8 mouse cellular contexts compared by ENCODE assay signal in the genomic region with DNA sequence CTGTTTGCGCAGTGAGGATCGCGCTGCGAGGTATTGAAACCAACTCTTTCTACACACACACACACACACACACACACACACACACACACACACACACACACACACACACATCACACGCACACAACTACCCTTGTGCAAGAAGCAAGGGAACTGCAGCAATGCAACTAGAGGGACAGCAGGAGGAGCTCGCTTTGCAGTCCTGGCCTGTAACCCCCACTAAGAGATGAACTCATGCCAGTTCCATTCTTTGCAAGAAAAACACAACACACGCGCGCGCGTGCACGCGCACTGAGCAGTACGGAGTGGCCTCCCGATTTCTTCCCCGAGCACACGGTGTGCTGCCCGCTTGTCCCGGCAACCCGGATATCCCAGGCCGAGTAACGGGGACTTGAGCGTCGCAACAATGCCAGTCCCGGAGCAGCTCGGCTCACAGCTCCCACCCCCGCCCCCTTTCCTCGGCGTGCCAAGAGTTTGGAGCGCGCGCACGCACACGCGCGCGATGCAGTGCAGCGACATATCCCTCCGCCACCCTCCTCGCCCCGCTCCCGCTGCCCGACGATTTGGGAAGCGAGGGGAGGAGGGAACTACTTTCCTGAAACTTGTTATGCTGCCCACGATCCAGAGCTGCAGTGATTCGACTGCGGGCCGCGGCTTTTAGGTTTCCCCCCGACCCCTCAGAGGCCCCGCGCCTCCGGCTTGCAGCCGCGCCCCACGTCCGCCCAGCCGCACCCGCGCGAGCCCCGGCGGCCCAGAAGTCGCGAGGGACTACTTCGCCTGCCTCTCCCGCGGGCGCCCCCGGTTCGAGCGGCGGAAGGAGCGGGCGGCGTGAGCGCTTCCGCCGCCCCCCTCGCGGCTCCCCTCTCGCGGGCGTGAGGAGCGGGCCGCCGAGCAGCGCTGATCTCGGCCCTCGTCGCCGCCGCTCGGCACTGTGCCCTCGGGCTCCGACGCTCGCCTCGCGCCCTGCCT. TPM values are rescaled to one million over a fixed set of nuclear protein-coding genes. Genes with fewer than 3 reads are reported as not detected.
DNase-seq lines count a peak whose midpoint lies in the region; ATAC-seq and TF ChIP-seq lines count a peak whose summit lies in the region.

No protein-coding gene starts in this region.

- peak overlapping the region; percentile 100 for H3K9ac ChIP-seq in embryonic facial prominence, embryonic 13.5 days
- H3K9ac ChIP-seq in limb, embryonic 12.5 days (replicated peaks) = peak overlapping the region; percentile 99
- peak overlapping the region; percentile 93 for H3K9ac ChIP-seq in midbrain, embryonic 15.5 days

- H3K4me3 ChIP-seq in embryonic facial prominence, embryonic 13.5 days = peak overlapping the region; percentile 91
- peak overlapping the region; percentile 58 for H3K4me3 ChIP-seq in kidney, adult 2 months (ENCODE audit: insufficient read depth, low read depth, low read length)
- H3K4me3 ChIP-seq in limb, embryonic 12.5 days (replicated peaks) = peak overlapping the region; percentile 98
- peak overlapping the region; percentile 91 for H3K4me3 ChIP-seq in midbrain, embryonic 15.5 days
- H3K4me3 ChIP-seq in spleen, adult 2 months (ENCODE audit: extremely low read depth, insufficient read depth, insufficient read length) = peak overlapping the region; percentile 88

- ATAC-seq in embryonic facial prominence, embryonic 13.5 days (ENCODE audit: insufficient number of reproducible peaks, insufficient read depth, low FRiP score, low TSS enrichment, low read depth) = peak; percentile 82
- peak; percentile 85 for ATAC-seq in limb, embryonic 12.5 days (ENCODE audit: insufficient number of reproducible peaks, insufficient read depth, low FRiP score, low TSS enrichment, low read depth)
- ATAC-seq in midbrain, embryonic 15.5 days (replicated peaks) = peak; percentile 89

- DNase-seq in 3134 (ENCODE audit: extremely low read depth, insufficient read length, low spot score) = peak; percentile 97
- DNase-seq in adrenal gland, postnatal 36 days = peak; percentile 90 to 92
- DNase-seq in heart, adult 18-20 months = peak; percentile 92 to 93
- DNase-seq in kidney, adult 2 months = peak; percentile 95
- peak; percentile 64 to 79 for DNase-seq in spleen, adult 2 months (ENCODE audit: low read depth in 1 of 2, low spot score in 2 of 2)

- H3K9me3 ChIP-seq in embryonic facial prominence, embryonic 13.5 days = no peaks in the 10 kb centered on the region
- no peaks in the 10 kb centered on the region for H3K9me3 ChIP-seq in limb, embryonic 12.5 days
- H3K9me3 ChIP-seq in midbrain, embryonic 15.5 days = no peaks in the 10 kb centered on the region

- no peaks in the 10 kb centered on the region for H3K36me3 ChIP-seq in embryonic facial prominence, embryonic 13.5 days
- no peaks in the 10 kb centered on the region for H3K36me3 ChIP-seq in kidney, adult 2 months (ENCODE audit: control insufficient read depth, insufficient read depth, low read length)
- H3K36me3 ChIP-seq in limb, embryonic 12.5 days = no peaks in the 10 kb centered on the region
- H3K36me3 ChIP-seq in midbrain, embryonic 15.5 days (replicated peaks) = no peaks in the 10 kb centered on the region
- no peaks in the 10 kb centered on the region for H3K36me3 ChIP-seq in spleen, adult 2 months (ENCODE audit: control insufficient read depth, insufficient read depth, low read length)

- TF ChIP-seq POLR2A in kidney, adult 2 months (IDR thresholded peaks at IDR 0.05; ENCODE audit: low read depth, low read length) = peak; percentile 10
- peak; percentile 9; the same call in 1 of the 2 replicates for TF ChIP-seq POLR2A in spleen, adult 2 months (IDR thresholded peaks at IDR 0.05; ENCODE audit: low read depth, low read length)

- H3K4me2 ChIP-seq in embryonic facial prominence, embryonic 13.5 days = peak overlapping the region; percentile 73
- H3K4me2 ChIP-seq in limb, embryonic 12.5 days = peak overlapping the region; percentile 76
- peak overlapping the region; percentile 73 for H3K4me2 ChIP-seq in midbrain, embryonic 15.5 days

- H3K27me3 ChIP-seq in embryonic facial prominence, embryonic 13.5 days = no peaks in the 10 kb centered on the region
- H3K27me3 ChIP-seq in kidney, adult 2 months (replicated peaks; ENCODE audit: control insufficient read depth, insufficient read depth, low read length) = no peaks in the 10 kb centered on the region
- H3K27me3 ChIP-seq in limb, embryonic 12.5 days = no peaks in the 10 kb centered on the region
- no peaks in the 10 kb centered on the region for H3K27me3 ChIP-seq in midbrain, embryonic 15.5 days (replicated peaks)
- H3K27me3 ChIP-seq in spleen, adult 2 months (ENCODE audit: control insufficient read depth, insufficient read depth, low read length) = peaks cover 2% of the 10 kb centered on the region; the same call in 1 of the 2 replicates

- peak overlapping the region; percentile 100 for H3K27ac ChIP-seq in embryonic facial prominence, embryonic 13.5 days
- H3K27ac ChIP-seq in kidney, adult 2 months (ENCODE audit: insufficient read depth, low read depth, low read length) = peak overlapping the region; percentile 97
- peak overlapping the region; percentile 100 for H3K27ac ChIP-seq in limb, embryonic 12.5 days
- H3K27ac ChIP-seq in midbrain, embryonic 15.5 days = peak overlapping the region; percentile 99
- H3K27ac ChIP-seq in spleen, adult 2 months (ENCODE audit: insufficient read depth, low read length) = peak overlapping the region; percentile 88

- WGBS in embryonic facial prominence, embryonic 13.5 days = 0% methylated on average over 92 of the region's 101 CpGs
- WGBS in kidney, adult 2 months = under 1% methylated on average over 98 of the region's 101 CpGs
- under 1% methylated on average over 95 of the region's 101 CpGs for WGBS in limb, embryonic 12.5 days
- WGBS in midbrain, embryonic 15.5 days = under 1% methylated on average over 100 of the region's 101 CpGs
- WGBS in spleen, adult 2 months = 1% methylated on average over 95 of the region's 101 CpGs

- peaks cover 16% of the 10 kb centered on the region for H3K4me1 ChIP-seq in embryonic facial prominence, embryonic 13.5 days
- H3K4me1 ChIP-seq in kidney, adult 2 months (ENCODE audit: control insufficient read depth, insufficient read depth, low read length) = peaks cover 3% of the 10 kb centered on the region; the same call in 1 of the 2 replicates
- peaks cover 12% of the 10 kb centered on the region for H3K4me1 ChIP-seq in limb, embryonic 12.5 days (replicated peaks)
- H3K4me1 ChIP-seq in midbrain, embryonic 15.5 days = peaks cover 22% of the 10 kb centered on the region
- no peaks in the 10 kb centered on the region for H3K4me1 ChIP-seq in spleen, adult 2 months (ENCODE audit: control insufficient read depth, insufficient read depth, insufficient read length)

- TF ChIP-seq CTCF in kidney, adult 2 months (conservative IDR thresholded peaks at IDR 0.05; ENCODE audit: insufficient read depth, insufficient read length, low read depth, low read length) = peak; percentile 67
- TF ChIP-seq CTCF in spleen, adult 2 months (IDR thresholded peaks at IDR 0.05; ENCODE audit: extremely low read depth, insufficient read depth, insufficient read length, insufficient replicate concordance) = peak; percentile 26; the same call in 1 of the 2 replicates

RNA-seq across cellular contexts. Expression of a gene that starts 0.6 kb away (rescaled TPM):
- total RNA-seq in adrenal gland, postnatal 36 days (2021) = 100 to 1,000 TPM in 1 of 2 experiments, 10 to 100 TPM in 1; 97.2 to 101 TPM
- 13.6 and 20.7 TPM in 2 replicates for polyA plus RNA-seq in embryonic facial prominence, embryonic 13.5 days (2015; fragmentation: Nextera tagmentation; extraction: Ambion mirVana)
- 10 to 100 TPM; 13.6 to 14.4 TPM for total RNA-seq in heart, adult 18-20 months (2021)
- polyA plus RNA-seq in kidney, adult 2 months (2012; rRNA removed) = 3.8 and 5.2 TPM in 2 replicates
- polyA plus RNA-seq in limb, embryonic 12.5 days (2016; fragmentation: Nextera tagmentation; extraction: Ambion mirVana) = 23.7 and 25.1 TPM in 2 replicates
- 10.6 and 11.2 TPM in 2 replicates for polyA plus RNA-seq in midbrain, embryonic 15.5 days (2015; fragmentation: Nextera tagmentation; extraction: Ambion mirVana)
- 2.2 and 2.9 TPM in 2 replicates for polyA plus RNA-seq in spleen, adult 2 months (2012; rRNA removed)

Comparison
In these comparisons a context has a peak if more than half of its experiments do, and no peak if none do; other contexts are left out.
1. Peak in every context shown above with its lines: DNase-seq, ATAC-seq, H3K4me3 ChIP-seq and H3K27ac ChIP-seq.